Mouse (Mus musculus): ENCODE results near the gene Serpinh1.

The Serpinh1 gene

GRCm38 (mm10) chr7:99374325-99374724 lies 21.3 kb upstream of the Serpinh1 start:
- WGBS, result 44% methylated on average over 3 of the region's 3 CpGs

GRCm38 (mm10) chr7:99366716-99367115 lies 13.7 kb upstream of the Serpinh1 start:
- 86% methylated on average over 6 of the region's 6 CpGs for WGBS

- under 1% methylated on average over 5 of the region's 5 CpGs for WGBS
Observed at GRCm38 (mm10) chr7:99365069-99365468, 12.0 kb upstream of the Serpinh1 start.

- whole genome bisulfite sequencing, result 93% methylated on average over 2 of the region's 2 CpGs
Observed at GRCm38 (mm10) chr7:99362137-99362536, 9.1 kb upstream of the Serpinh1 start.

GRCm38 (mm10) chr7:99360803-99361414 lies 7.9 kb upstream of the Serpinh1 start:
- 47% methylated on average over 8 of the region's 8 CpGs for WGBS

GRCm38 (mm10) chr7:99360021-99360802 lies 7.2 kb upstream of the Serpinh1 start:
- 33% methylated on average over 10 of the region's 10 CpGs for WGBS

GRCm38 (mm10) chr7:99358371-99358770 lies 5.3 kb upstream of the Serpinh1 start:
- WGBS, result 87% methylated on average over 8 of the region's 8 CpGs

GRCm38 (mm10) chr7:99357201-99357600 lies 4.2 kb upstream of the Serpinh1 start:
- 65% methylated on average over 7 of the region's 7 CpGs for WGBS

- 30% methylated on average over 9 of the region's 9 CpGs for WGBS
Observed at GRCm38 (mm10) chr7:99356244-99356930, 3.3 kb upstream of the Serpinh1 start.

- 11% methylated on average over 7 of the region's 7 CpGs for WGBS
Observed at GRCm38 (mm10) chr7:99355731-99356131, 2.7 kb upstream of the Serpinh1 start.

GRCm38 (mm10) chr7:99351802-99352517 lies 1.1 kb downstream of the Serpinh1 start:
- WGBS, result 56% methylated on average over 18 of the region's 18 CpGs

- WGBS, result 44% methylated on average over 12 of the region's 12 CpGs
Observed at GRCm38 (mm10) chr7:99351104-99351801, 1.8 kb downstream of the Serpinh1 start.

GRCm38 (mm10) chr7:99349782-99350720 lies 3.0 kb downstream of the Serpinh1 start:
- WGBS, result 84% methylated on average over 9 of the region's 9 CpGs

GRCm38 (mm10) chr7:99348883-99349282 lies 4.2 kb downstream of the Serpinh1 start:
- WGBS, result 97% methylated on average over 26 of the region's 26 CpGs

GRCm38 (mm10) chr7:99347268-99347667 lies 5.8 kb downstream of the Serpinh1 start:
- WGBS, result 94% methylated on average over 10 of the region's 10 CpGs

- WGBS, result 87% methylated on average over 4 of the region's 4 CpGs
Observed at GRCm38 (mm10) chr7:99343577-99343976, 9.5 kb downstream of the Serpinh1 start.

- 84% methylated on average over 8 of the region's 8 CpGs for WGBS
Observed at GRCm38 (mm10) chr7:99340736-99341135, 12.3 kb downstream of the Serpinh1 start.

GRCm38 (mm10) chr7:99332774-99333480 lies 20.1 kb downstream of the Serpinh1 start:
- 46% methylated on average over 12 of the region's 12 CpGs for WGBS

- 89% methylated on average over 5 of the region's 5 CpGs for WGBS
Observed at GRCm38 (mm10) chr7:99330012-99330411, 23.0 kb downstream of the Serpinh1 start.

- 58% methylated on average over 4 of the region's 4 CpGs for WGBS
Observed at GRCm38 (mm10) chr7:99328847-99329246, 24.2 kb downstream of the Serpinh1 start.

All from cerebral cortex, adult 2 months (tissue).